Mouse (Mus musculus) liver, embryonic 14.5 days (tissue): ENCODE results near the gene Tmem54.

Experiments
- CTCF ChIP-seq: IDR thresholded peaks from 2 replicates; pipeline ENCODE4 v1.5.1; 2016; ENCODE audit warnings: antibody characterized with exemption, low read depth, control low read depth
- EP300 ChIP-seq: IDR thresholded peaks from 2 replicates; pipeline ENCODE4 v1.6.1; 2016; ENCODE audit warnings: antibody characterized with exemption, low read depth

- TF ChIP-seq CTCF (no peak), EP300 (no peak)
These were observed 17.5 kb upstream of the Tmem54 start for GRCm38 (mm10) chr4:129087850-129088249.
